ENCODE assay signal across 9 mouse cellular contexts in genomic region chr12:101007968-101008481, GRCm38 (mm10). TPM values are rescaled to one million over a fixed set of nuclear protein-coding genes. Genes with fewer than 3 reads are reported as not detected.
DNase-seq lines count a peak whose midpoint lies in the region; ATAC-seq and TF ChIP-seq lines count a peak whose summit lies in the region.
"Had no signal": no experiment of that assay in that cellular context is flagged by ENCODE, and none has a peak within 500 bp of the region (broad histone marks: within the 10 kb centered on the region; RNA-seq: fewer than 3 reads in every experiment).

No protein-coding gene starts in this region.

- TF ChIP-seq POLR2A in thymus, adult 2 months (IDR thresholded peaks at IDR 0.05; ENCODE audit: control insufficient read depth, extremely low read depth, insufficient read depth, low read length, poor library complexity), result 0 out of 2 replicates have a peak, but pooled peaks have one; percentile 15

- H3K27ac ChIP-seq in thymus, adult 2 months (ENCODE audit: control insufficient read depth, insufficient read depth, low read length), result peak overlapping the region; percentile 33
- 0 out of 2 replicates have a peak overlapping the region, but pooled peaks have one; percentile 12 for H3K27ac ChIP-seq in limb, embryonic 15.5 days
- H3K27ac ChIP-seq: hindbrain, embryonic 15.5 days had no signal

- H3K9ac ChIP-seq in limb, embryonic 15.5 days, result no peak overlapping the region
- H3K9ac ChIP-seq: hindbrain, embryonic 15.5 days had no signal

- H3K4me2 ChIP-seq in limb, embryonic 15.5 days, result no peak overlapping the region
- H3K4me2 ChIP-seq: hindbrain, embryonic 15.5 days had no signal

- ATAC-seq in limb, embryonic 15.5 days (ENCODE audit: insufficient number of reproducible peaks, low FRiP score, low TSS enrichment, low read depth), result peak; percentile 63

- peaks cover 64% of the 10 kb centered on the region for H3K4me1 ChIP-seq in thymus, adult 2 months (replicated peaks; ENCODE audit: control insufficient read depth, insufficient read depth, low read length)
- H3K4me1 ChIP-seq in limb, embryonic 15.5 days, result peaks cover 37% of the 10 kb centered on the region

- no peak for TF ChIP-seq CTCF in thymus, adult 2 months (IDR thresholded peaks at IDR 0.05; ENCODE audit: borderline replicate concordance, control insufficient read depth, extremely low read depth, insufficient read depth, low read length, poor library complexity)

- H3K36me3 ChIP-seq in thymus, adult 2 months (ENCODE audit: control insufficient read depth, insufficient read depth, low read length), result no peaks in the 10 kb centered on the region
- no peaks in the 10 kb centered on the region for H3K36me3 ChIP-seq in limb, embryonic 15.5 days
- H3K36me3 ChIP-seq: hindbrain, embryonic 15.5 days had no signal

- H3K4me3 ChIP-seq in thymus, adult 2 months (ENCODE audit: control insufficient read depth, insufficient read depth, low read length), result no peak overlapping the region
- H3K4me3 ChIP-seq in limb, embryonic 15.5 days, result no peak overlapping the region
- H3K4me3 ChIP-seq: hindbrain, embryonic 15.5 days had no signal

- H3K9me3 ChIP-seq in limb, embryonic 15.5 days, result no peaks in the 10 kb centered on the region
- H3K9me3 ChIP-seq: hindbrain, embryonic 15.5 days had no signal

- WGBS in thymus, adult 2 months, result 58% methylated on average over 10 of the region's 10 CpGs
- WGBS in limb, embryonic 15.5 days, result 32% methylated on average over 10 of the region's 10 CpGs

- peak; percentile 89 for DNase-seq in gastrocnemius, adult 18-20 months (ENCODE audit: low spot score)
- no peak for DNase-seq in gastrocnemius, postnatal 4 days (ENCODE audit: low spot score in 2 of 2)
- DNase-seq in thymus, adult 2 months, result no peak
- DNase-seq in thymus, postnatal 10 days (ENCODE audit: low spot score in 2 of 2), result no peak
- DNase-seq in gastrocnemius, adult 8-10 months (ENCODE audit: low spot score in 2 of 2), result peak; percentile 72 to 84
- peak; percentile 86 for DNase-seq in telencephalon, adult 2 months (ENCODE audit: low read depth, low spot score)
- DNase-seq in ovary, postnatal 14 days (ENCODE audit: low spot score), result no peak

- H3K27me3 ChIP-seq in thymus, adult 2 months (ENCODE audit: control insufficient read depth, insufficient read depth, low read length), result no peaks in the 10 kb centered on the region
- peaks cover 4% of the 10 kb centered on the region; the same call in 1 of the 2 replicates for H3K27me3 ChIP-seq in limb, embryonic 15.5 days
- H3K27me3 ChIP-seq: hindbrain, embryonic 15.5 days had no signal

RNA-seq across cellular contexts. Expression of gene Ccdc88c, which starts 20.8 kb away (rescaled TPM):
- 10 to 100 TPM; 30.1 to 34.5 TPM for total RNA-seq in gastrocnemius, adult 18-20 months (2021)
- 10 to 100 TPM; 51.1 to 57.3 TPM for total RNA-seq in gastrocnemius, postnatal 4 days (2021)
- polyA plus RNA-seq in thymus, adult 2 months (2012; rRNA removed), result 75.0 and 87.7 TPM in 2 replicates
- 10 to 100 TPM; 32.5 to 47.7 (median 37.3) TPM for total RNA-seq in gastrocnemius, adult 8-10 months (2022)
- polyA plus RNA-seq in limb, embryonic 15.5 days (2015; fragmentation: Nextera tagmentation; extraction: Ambion mirVana), result 3.7 and 5.2 TPM in 2 replicates

Comparison
In these comparisons a context has a peak if more than half of its experiments do, and no peak if none do; other contexts are left out.
1. DNase-seq: peak in gastrocnemius, adult 18-20 months (single experiment), gastrocnemius, adult 8-10 months (2 of 2) and telencephalon, adult 2 months (single experiment); none in gastrocnemius, postnatal 4 days (0 of 2), thymus, adult 2 months (single experiment), thymus, postnatal 10 days (0 of 2) and ovary, postnatal 14 days (single experiment).